Mouse (Mus musculus) liver, embryonic 14.5 days (tissue): ENCODE measurements at regions not wholly inside any gene's neighbourhood (a gene's known extent, or its start where the extent isn't known, plus 50 kb on each side); places are given as distances from the start of the nearest gene placed in this dataset.

Source experiments
- ATAC-seq: fragments of 200-750 bp; cut with Nextera tagmentation; 2 replicates; pipeline ENCODE4 v1.8.0; 2017; ENCODE audit warnings: moderate number of reproducible peaks, mild to moderate bottlenecking, moderate library complexity; ENCODE audit not compliant: insufficient read depth
- DNase-seq, 3 experiments: peaks; one replicate each; pipeline ENCODE4 v3.0.0-alpha.2; 2012 to 2013; ENCODE audit warnings: low read depth in 3 of 3, low spot score in 3 of 3
- H3K27ac ChIP-seq: fragments of 300-500 bp; sonication (generic); 2 replicates; pipeline ENCODE4 v1.5.1; 2014; ENCODE audit warnings: moderate library complexity, mild to moderate bottlenecking, control low read depth, inconsistent platforms
- H3K27me3 ChIP-seq: fragments of 300-500 bp; sonication (generic); 2 replicates; pipeline ENCODE4 v1.6.1; 2014; ENCODE audit warnings: mild to moderate bottlenecking, low read length, moderate library complexity; ENCODE audit not compliant: control insufficient read depth, insufficient read depth
- H3K36me3 ChIP-seq: fragments of 300-500 bp; sonication (generic); replicated peaks from 2 replicates; pipeline ENCODE4 v1.6.1; 2014; ENCODE audit warnings: low read depth; ENCODE audit not compliant: control insufficient read depth, insufficient read depth
- H3K4me1 ChIP-seq, 2 experiments: fragments of 200-500 bp in 1 of 2; fragments of 300-500 bp in 1 of 2; sonication (generic) in 1 of 2; replicated peaks; 2 replicates each; pipeline ENCODE4 v1.6.1; 2012 to 2014; ENCODE audit warnings: antibody characterized with exemption in 1 of 2, inconsistent platforms in 1 of 2, low read length in 1 of 2; ENCODE audit not compliant: control insufficient read depth in 2 of 2, insufficient read depth in 2 of 2
- H3K4me2 ChIP-seq: fragments of 300-500 bp; sonication (generic); 2 replicates; pipeline ENCODE4 v1.6.1; 2014; ENCODE audit warnings: low read depth, mild to moderate bottlenecking, control low read depth, moderate library complexity
- H3K4me3 ChIP-seq, 2 experiments: fragments of 200-500 bp in 1 of 2; fragments of 300-500 bp in 1 of 2; sonication (generic) in 1 of 2; 2 replicates each; pipeline ENCODE4 v1.5.1; 2012 to 2014; ENCODE audit warnings: low read depth in 2 of 2, low read length in 2 of 2, mild to moderate bottlenecking in 2 of 2, control low read depth in 1 of 2, inconsistent platforms in 1 of 2, moderate library complexity in 1 of 2; ENCODE audit not compliant: insufficient read depth in 1 of 2
- H3K9ac ChIP-seq: fragments of 300-500 bp; sonication (generic); replicated peaks from 2 replicates; pipeline ENCODE4 v1.6.1; 2014; ENCODE audit warnings: mild to moderate bottlenecking, control low read depth, moderate library complexity
- H3K9me3 ChIP-seq: fragments of 300-500 bp; sonication (generic); 2 replicates; pipeline ENCODE4 v1.6.1; 2016; ENCODE audit warnings: low read length, mixed read lengths; ENCODE audit not compliant: control insufficient read depth
- CTCF ChIP-seq: IDR thresholded peaks from 2 replicates; pipeline ENCODE4 v1.5.1; 2016; ENCODE audit warnings: antibody characterized with exemption, low read depth, control low read depth
- EP300 ChIP-seq: IDR thresholded peaks from 2 replicates; pipeline ENCODE4 v1.6.1; 2016; ENCODE audit warnings: antibody characterized with exemption, low read depth
- WGBS: fragments of 180-500 bp; shearing (Covaris S2); extraction: QIAGEN DNeasy Blood & Tissue Kit; methylation state at CpG from one replicate; pipeline ENCODE4 v1.1.7; 2014; ENCODE audit not compliant: insufficient replicate concordance; 5-methylcytosine and 5-hydroxymethylcytosine counted together

- Histone ChIP-seq H3K4me2 (no peak overlapping the region), H3K27ac (no peak overlapping the region), H3K36me3 (no peaks in the 10 kb centered on the region), H3K9ac (no peak overlapping the region), H3K9me3 (no peaks in the 10 kb centered on the region), H3K4me1 (no peaks in the 10 kb centered on the region), H3K4me3 (no peak overlapping the region), H3K27me3 (no peaks in the 10 kb centered on the region)
- 58% methylated on average over 8 of the region's 8 CpGs for WGBS
- no peak for ATAC-seq
- no peak for TF ChIP-seq CTCF
- TF ChIP-seq EP300: no peak
- DNase-seq: no peak
These were observed 232.0 kb upstream of the Mocs1 start for GRCm38 (mm10) chr17:49196046-49196684.

- H3K9ac ChIP-seq: no peak overlapping the region
- TF ChIP-seq EP300 (no peak), CTCF (no peak)
- WGBS: 58% methylated on average over 3 of the region's 3 CpGs
These were observed 226.7 kb upstream of the Mocs1 start for GRCm38 (mm10) chr17:49201495-49201894.

GRCm38 (mm10) chr17:49205095-49205494 is 223.1 kb upstream of the Mocs1 start:
- no peak for ATAC-seq
- Histone ChIP-seq H3K4me1 (no peaks in the 10 kb centered on the region), H3K9ac (no peak overlapping the region), H3K4me3 (no peak overlapping the region), H3K27me3 (no peaks in the 10 kb centered on the region), H3K27ac (no peak overlapping the region), H3K36me3 (no peaks in the 10 kb centered on the region), H3K9me3 (no peaks in the 10 kb centered on the region), H3K4me2 (no peak overlapping the region)
- no peak for DNase-seq
- TF ChIP-seq CTCF (no peak), EP300 (no peak)
- WGBS: 21% methylated on average over 5 of the region's 5 CpGs

More at GRCm38 (mm10) chr17:49201495-49201894, 226.7 kb upstream of the Mocs1 start:
- DNase-seq (no peak), ATAC-seq (no peak)
- Histone ChIP-seq H3K4me1 (no peaks in the 10 kb centered on the region), H3K27ac (no peak overlapping the region), H3K4me2 (no peak overlapping the region), H3K36me3 (no peaks in the 10 kb centered on the region), H3K27me3 (no peaks in the 10 kb centered on the region), H3K4me3 (no peak overlapping the region), H3K9me3 (no peaks in the 10 kb centered on the region)

- Histone ChIP-seq H3K4me1 (no peaks in the 10 kb centered on the region), H3K4me3 (no peak overlapping the region), H3K9ac (no peak overlapping the region), H3K27ac (no peak overlapping the region), H3K4me2 (no peak overlapping the region), H3K36me3 (no peaks in the 10 kb centered on the region), H3K27me3 (no peaks in the 10 kb centered on the region), H3K9me3 (no peaks in the 10 kb centered on the region)
- DNase-seq: no peak
- TF ChIP-seq CTCF: no peak
- no peak for TF ChIP-seq EP300
- 33% methylated on average over 1 of the region's 1 CpGs for WGBS
- ATAC-seq: no peak
These were observed 222.6 kb upstream of the Mocs1 start for GRCm38 (mm10) chr17:49205564-49205963.

GRCm38 (mm10) chr17:49206708-49207107 is 221.5 kb upstream of the Mocs1 start:
- WGBS: 35% methylated on average over 9 of the region's 9 CpGs
- DNase-seq: no peak
- no peak overlapping the region for H3K4me2 ChIP-seq
- H3K4me1 ChIP-seq: no peaks in the 10 kb centered on the region
- ATAC-seq: no peak
- H3K9ac ChIP-seq: no peak overlapping the region
- H3K27ac ChIP-seq: no peak overlapping the region
- H3K9me3 ChIP-seq: no peaks in the 10 kb centered on the region
- no peaks in the 10 kb centered on the region for H3K27me3 ChIP-seq
- no peaks in the 10 kb centered on the region for H3K36me3 ChIP-seq
- TF ChIP-seq EP300 (no peak), CTCF (no peak)
- H3K4me3 ChIP-seq: no peak overlapping the region
